Mouse (Mus musculus): ENCODE results near the gene Ruvbl2. TPM values are rescaled to one million over a fixed set of nuclear protein-coding genes. Genes with fewer than 3 reads are reported as not detected.
"Not testable (repeated sequence)": the region's sequence is repeated elsewhere in the genome, so short reads cannot be mapped to it uniquely, and the experiment has no call there.

Ruvbl2 gene
- total and polyA plus RNA-seq, 3 experiments = 253 to 277 (median 267) TPM

DNA sequence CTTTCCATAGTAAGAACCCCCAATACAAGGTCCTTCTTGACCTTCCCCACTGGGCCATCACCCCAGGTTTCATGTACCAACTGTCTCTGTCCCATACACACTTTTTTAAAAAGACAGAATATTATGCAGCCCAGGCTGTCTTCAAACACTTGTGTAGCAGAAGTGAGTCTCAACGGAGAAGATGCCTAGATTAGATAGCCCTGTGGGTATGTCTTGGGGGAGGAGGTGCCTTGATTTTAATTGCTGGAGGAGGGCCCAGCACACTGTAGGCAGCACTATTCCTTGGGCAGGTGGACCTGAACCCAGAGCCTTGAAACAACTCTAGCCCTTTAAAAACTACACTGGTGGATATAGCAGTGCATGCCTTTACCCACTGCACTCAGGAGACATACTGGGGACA, 44.3 kb upstream of the Ruvbl2 start:
- in situ Hi-C loops (cut with MboI; ENCODE audit: low pct_ligation_motif_present, low pct_unique_long_range_greater_than_20kb, low sequenced_read_pairs) = no loop called here
- DNase-seq (ENCODE audit: extremely low read depth) = no peak
- no peak overlapping the region for H3K27ac ChIP-seq (ENCODE audit: insufficient read depth, low read depth)

GRCm38 (mm10) chr7:45481374-45481927, 43.6 kb upstream of the Ruvbl2 start, which contains the start of gene Tulp2:
Gene Tulp2 (plus strand): TSS chr7:45481877.
- dilution Hi-C loops (cut with MboI; ENCODE audit: extremely low pct_ligation_motif_present, extremely low pct_unique_long_range_greater_than_20kb, low sequenced_read_pairs) (no loop called here), in situ Hi-C loops (cut with MboI; ENCODE audit: low pct_ligation_motif_present, low pct_unique_long_range_greater_than_20kb, low sequenced_read_pairs) (no loop called here)
- H3K4me1 ChIP-seq (ENCODE audit: control insufficient read depth in 1 of 2, insufficient read depth in 2 of 2) = 0 out of 4 replicates have a peak, but pooled peaks cover 0 to 2% of the 10 kb centered on the region in 2 experiments
- H3K79me2 ChIP-seq (replicated peaks; ENCODE audit: control insufficient read depth, extremely low read depth, insufficient read depth, poor library complexity, severe bottlenecking) = no peaks in the 10 kb centered on the region
- peak; percentile 47 for DNase-seq (ENCODE audit: extremely low read depth)
- no peak within 1 kb of the TSS for H3K27ac ChIP-seq (ENCODE audit: insufficient read depth, low read depth)
- H3K4me2 ChIP-seq (ENCODE audit: insufficient read depth, low read depth, poor library complexity, severe bottlenecking) = no peak within 1 kb of the TSS
- no peaks in the 10 kb centered on the region for H3K9me3 ChIP-seq (replicated peaks; ENCODE audit: low read length)
- peaks cover 13 to 62% of the 10 kb centered on the region in 2 experiments for H3K36me3 ChIP-seq (replicated peaks in 1 of 2; ENCODE audit: control insufficient read depth in 1 of 2, insufficient read depth in 1 of 2, low read length in 1 of 2)
- H3K27me3 ChIP-seq (replicated peaks) = no peaks in the 10 kb centered on the region
- TF ChIP-seq MYC (IDR thresholded peaks at IDR 0.05; ENCODE audit: low read depth, low read length) (no peak), MEF2A (IDR thresholded peaks at IDR 0.05; ENCODE audit: borderline replicate concordance, low read depth, low read length) (no peak), KAT2A (IDR thresholded peaks at IDR 0.05; ENCODE audit: insufficient replicate concordance, low read length) (peak; percentile 73; the same call in 1 of the 2 replicates), IRF4 (IDR thresholded peaks at IDR 0.05; ENCODE audit: low read depth, low read length) (no peak), HCFC1 (IDR thresholded peaks at IDR 0.05; ENCODE audit: low read depth, low read length) (peak; percentile 92), USF1 (IDR thresholded peaks at IDR 0.05; ENCODE audit: low read depth, low read length) (no peak), PAX5 (IDR thresholded peaks at IDR 0.05; ENCODE audit: low read length) (no peak), BHLHE40 (IDR thresholded peaks at IDR 0.05; ENCODE audit: low read depth, low read length) (no peak), SMC3 (IDR thresholded peaks at IDR 0.05; ENCODE audit: low read depth, low read length) (no peak), GABPA (IDR thresholded peaks at IDR 0.05; ENCODE audit: insufficient replicate concordance, low read depth, low read length) (peak; percentile 23; the same call in 1 of the 2 replicates), POLR2A (IDR thresholded peaks at IDR 0.05; ENCODE audit: low read depth, low read length) (no peak), MAFK (IDR thresholded peaks at IDR 0.05; ENCODE audit: insufficient replicate concordance, low read length) (no peak)
- no peak within 1 kb of the TSS for H3K9ac ChIP-seq (ENCODE audit: insufficient read depth, low read depth)
- H3K4me3 ChIP-seq (replicated peaks in 1 of 3; ENCODE audit: low read depth in 2 of 3, low read length in 2 of 3, poor library complexity in 1 of 3) = no peak within 1 kb of the TSS

More for the DNA sequence above, 44.3 kb upstream of the Ruvbl2 start:
- Histone ChIP-seq H3K79me2 (replicated peaks; ENCODE audit: control insufficient read depth, extremely low read depth, insufficient read depth, poor library complexity, severe bottlenecking) (no peaks in the 10 kb centered on the region), H3K9me3 (replicated peaks; ENCODE audit: low read length) (no peaks in the 10 kb centered on the region), H3K4me1 (ENCODE audit: control insufficient read depth in 1 of 2, insufficient read depth in 2 of 2) (peaks cover 0 to 2% of the 10 kb centered on the region in 2 experiments; a peak in 1 of 4 replicates), H3K4me3 (replicated peaks in 1 of 3; ENCODE audit: low read depth in 2 of 3, low read length in 2 of 3, poor library complexity in 1 of 3) (no peak overlapping the region), H3K4me2 (ENCODE audit: insufficient read depth, low read depth, poor library complexity, severe bottlenecking) (no peak overlapping the region), H3K36me3 (replicated peaks in 1 of 2; ENCODE audit: control insufficient read depth in 1 of 2, insufficient read depth in 1 of 2, low read length in 1 of 2) (peaks cover 15 to 59% of the 10 kb centered on the region in 2 experiments), H3K27me3 (replicated peaks) (no peaks in the 10 kb centered on the region), H3K9ac (ENCODE audit: insufficient read depth, low read depth) (no peak overlapping the region)
- TF ChIP-seq TBP (conservative IDR thresholded peaks at IDR 0.05; ENCODE audit: low read depth, low read length) = no peak
- no peak for TF ChIP-seq USF1 (IDR thresholded peaks at IDR 0.05; ENCODE audit: low read depth, low read length)
- no peak for TF ChIP-seq TCF12 (IDR thresholded peaks at IDR 0.05; ENCODE audit: low read depth, low read length)
- no peak for TF ChIP-seq MXI1 (IDR thresholded peaks at IDR 0.05; ENCODE audit: low read depth, low read length)
- TF ChIP-seq ZMIZ1 (IDR thresholded peaks at IDR 0.05; ENCODE audit: low read depth, low read length) = no peak
- no peak for TF ChIP-seq CHD2 (IDR thresholded peaks at IDR 0.05; ENCODE audit: low read length)
- no peak for TF ChIP-seq JUN (IDR thresholded peaks at IDR 0.05; ENCODE audit: insufficient read depth, low read depth, low read length)
- TF ChIP-seq KAT2A (IDR thresholded peaks at IDR 0.05; ENCODE audit: insufficient replicate concordance, low read length) = no peak
- TF ChIP-seq POLR2AphosphoS2 (IDR thresholded peaks at IDR 0.05; ENCODE audit: low read depth, low read length) = no peak
- no peak for TF ChIP-seq HCFC1 (IDR thresholded peaks at IDR 0.05; ENCODE audit: low read depth, low read length)
- no peak for TF ChIP-seq E2F4 (IDR thresholded peaks at IDR 0.05; ENCODE audit: insufficient replicate concordance, low read depth, low read length)
- TF ChIP-seq CHD1 (IDR thresholded peaks at IDR 0.05; ENCODE audit: low read depth, low read length) = no peak
- TF ChIP-seq ELF1 (IDR thresholded peaks at IDR 0.05; ENCODE audit: low read depth, low read length) = no peak
- no peak for TF ChIP-seq GABPA (IDR thresholded peaks at IDR 0.05; ENCODE audit: insufficient replicate concordance, low read depth, low read length)
- no peak for TF ChIP-seq RCOR1 (conservative IDR thresholded peaks at IDR 0.05; ENCODE audit: low read depth, low read length)
- dilution Hi-C loops (cut with MboI; ENCODE audit: extremely low pct_ligation_motif_present, extremely low pct_unique_long_range_greater_than_20kb, low sequenced_read_pairs) = no loop called here

- dilution Hi-C loops (cut with MboI; ENCODE audit: extremely low pct_ligation_motif_present, extremely low pct_unique_long_range_greater_than_20kb, low sequenced_read_pairs) = not testable (repeated sequence)
Observed at GRCm38 (mm10) chr7:45480310-45480709, 42.4 kb upstream of the Ruvbl2 start.

More at GRCm38 (mm10) chr7:45480310-45480709, 42.4 kb upstream of the Ruvbl2 start:
- H3K79me2 ChIP-seq (replicated peaks; ENCODE audit: control insufficient read depth, extremely low read depth, insufficient read depth, poor library complexity, severe bottlenecking); H3K27ac ChIP-seq (ENCODE audit: insufficient read depth, low read depth); H3K4me3 ChIP-seq (replicated peaks in 1 of 3; ENCODE audit: low read depth in 2 of 3, low read length in 2 of 3, poor library complexity in 1 of 3); H3K4me2 ChIP-seq (ENCODE audit: insufficient read depth, low read depth, poor library complexity, severe bottlenecking); H3K9me3 ChIP-seq (replicated peaks; ENCODE audit: low read length); DNase-seq (ENCODE audit: extremely low read depth); H3K27me3 ChIP-seq (replicated peaks); in situ Hi-C loops (cut with MboI; ENCODE audit: low pct_ligation_motif_present, low pct_unique_long_range_greater_than_20kb, low sequenced_read_pairs); H3K4me1 ChIP-seq (ENCODE audit: control insufficient read depth in 1 of 2, insufficient read depth in 2 of 2); H3K9ac ChIP-seq (ENCODE audit: insufficient read depth, low read depth): not testable (repeated sequence)
- peaks cover 17 to 63% of the 10 kb centered on the region in 2 experiments for H3K36me3 ChIP-seq (replicated peaks in 1 of 2; ENCODE audit: control insufficient read depth in 1 of 2, insufficient read depth in 1 of 2, low read length in 1 of 2)

Data from CH12.LX (cell line).